Mouse (Mus musculus): ENCODE data around the gene Zfp82. TPM values are rescaled to one million over a fixed set of nuclear protein-coding genes. Genes with fewer than 3 reads are reported as not detected.

The Zfp82 gene
- polyA plus RNA-seq, 1 experiment, result 1.7 TPM

GRCm38 (mm10) chr7:30030677-30031076 lies 42.0 kb downstream of the Zfp82 start:
- Histone ChIP-seq H3K27me3 (ENCODE audit: control insufficient read depth, insufficient read depth, low read length) (no peaks in the 10 kb centered on the region), H3K36me3 (ENCODE audit: control insufficient read depth, insufficient read depth, low read length) (no peaks in the 10 kb centered on the region), H3K27ac (ENCODE audit: control insufficient read depth, insufficient read depth, low read length) (no peak overlapping the region), H3K4me3 (ENCODE audit: control insufficient read depth, insufficient read depth, low read length) (no peak overlapping the region), H3K4me1 (replicated peaks; ENCODE audit: control insufficient read depth, insufficient read depth, low read length) (no peaks in the 10 kb centered on the region)
- DNase-seq, result no peak
- 68% methylated on average over 6 of the region's 6 CpGs for WGBS
- no peak for TF ChIP-seq POLR2A (IDR thresholded peaks at IDR 0.05; ENCODE audit: control insufficient read depth, extremely low read depth, insufficient read depth, low read length, poor library complexity)
- TF ChIP-seq CTCF (IDR thresholded peaks at IDR 0.05; ENCODE audit: borderline replicate concordance, control insufficient read depth, extremely low read depth, insufficient read depth, low read length, poor library complexity), result no peak

- no peak for DNase-seq
- no peak for TF ChIP-seq POLR2A (IDR thresholded peaks at IDR 0.05; ENCODE audit: control insufficient read depth, extremely low read depth, insufficient read depth, low read length, poor library complexity)
- no peak for TF ChIP-seq CTCF (IDR thresholded peaks at IDR 0.05; ENCODE audit: borderline replicate concordance, control insufficient read depth, extremely low read depth, insufficient read depth, low read length, poor library complexity)
- Histone ChIP-seq H3K36me3 (ENCODE audit: control insufficient read depth, insufficient read depth, low read length) (no peaks in the 10 kb centered on the region), H3K4me1 (replicated peaks; ENCODE audit: control insufficient read depth, insufficient read depth, low read length) (no peaks in the 10 kb centered on the region), H3K27ac (ENCODE audit: control insufficient read depth, insufficient read depth, low read length) (no peak overlapping the region), H3K27me3 (ENCODE audit: control insufficient read depth, insufficient read depth, low read length) (no peaks in the 10 kb centered on the region), H3K4me3 (ENCODE audit: control insufficient read depth, insufficient read depth, low read length) (no peak overlapping the region)
- 91% methylated on average over 3 of the region's 3 CpGs for WGBS
Observed at GRCm38 (mm10) chr7:30028572-30028971, 44.1 kb downstream of the Zfp82 start.

- DNase-seq, result no peak
- 90% methylated on average over 4 of the region's 4 CpGs for WGBS
Observed at GRCm38 (mm10) chr7:30027331-30027730, 45.4 kb downstream of the Zfp82 start.

DNA sequence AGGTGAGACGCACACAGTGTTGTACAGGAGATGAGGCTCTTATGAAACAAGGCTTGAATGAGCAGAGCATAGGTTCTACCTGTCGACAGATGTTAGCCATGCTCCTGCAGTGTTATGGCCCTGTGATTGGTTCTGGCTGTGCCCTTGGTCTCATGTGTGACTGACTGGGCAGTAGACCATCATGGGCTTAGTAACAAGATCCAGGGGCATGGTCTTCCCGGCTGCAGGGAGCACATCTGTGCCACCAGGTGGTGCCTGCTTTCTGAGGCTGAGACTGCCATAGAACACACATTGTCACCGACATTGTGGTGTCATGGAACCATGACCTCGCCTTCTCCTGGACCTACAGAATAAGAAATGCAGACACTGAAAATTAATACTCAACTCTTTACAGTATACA lies 47.3 kb downstream of the Zfp82 start:
- H3K4me3 ChIP-seq (ENCODE audit: control insufficient read depth, insufficient read depth, low read length), result no peak overlapping the region
- 89% methylated on average over 5 of the region's 5 CpGs for WGBS
- no peaks in the 10 kb centered on the region for H3K27me3 ChIP-seq (ENCODE audit: control insufficient read depth, insufficient read depth, low read length)
- no peaks in the 10 kb centered on the region for H3K4me1 ChIP-seq (replicated peaks; ENCODE audit: control insufficient read depth, insufficient read depth, low read length)
- peaks cover 6% of the 10 kb centered on the region; the same call in 1 of the 2 replicates for H3K36me3 ChIP-seq (ENCODE audit: control insufficient read depth, insufficient read depth, low read length)
- no peak for TF ChIP-seq CTCF (IDR thresholded peaks at IDR 0.05; ENCODE audit: borderline replicate concordance, control insufficient read depth, extremely low read depth, insufficient read depth, low read length, poor library complexity)
- no peak for TF ChIP-seq POLR2A (IDR thresholded peaks at IDR 0.05; ENCODE audit: control insufficient read depth, extremely low read depth, insufficient read depth, low read length, poor library complexity)
- no peak overlapping the region for H3K27ac ChIP-seq (ENCODE audit: control insufficient read depth, insufficient read depth, low read length)
- DNase-seq, result no peak

More at GRCm38 (mm10) chr7:30027331-30027730, 45.4 kb downstream of the Zfp82 start:
- H3K4me3 ChIP-seq (ENCODE audit: control insufficient read depth, insufficient read depth, low read length), result no peak overlapping the region
- no peaks in the 10 kb centered on the region for H3K4me1 ChIP-seq (replicated peaks; ENCODE audit: control insufficient read depth, insufficient read depth, low read length)
- TF ChIP-seq CTCF (IDR thresholded peaks at IDR 0.05; ENCODE audit: borderline replicate concordance, control insufficient read depth, extremely low read depth, insufficient read depth, low read length, poor library complexity), result no peak
- TF ChIP-seq POLR2A (IDR thresholded peaks at IDR 0.05; ENCODE audit: control insufficient read depth, extremely low read depth, insufficient read depth, low read length, poor library complexity), result no peak
- H3K27ac ChIP-seq (ENCODE audit: control insufficient read depth, insufficient read depth, low read length), result no peak overlapping the region
- H3K27me3 ChIP-seq (ENCODE audit: control insufficient read depth, insufficient read depth, low read length), result no peaks in the 10 kb centered on the region
- H3K36me3 ChIP-seq (ENCODE audit: control insufficient read depth, insufficient read depth, low read length), result peaks cover 4% of the 10 kb centered on the region; the same call in 1 of the 2 replicates

GRCm38 (mm10) chr7:30023800-30024199 lies 48.9 kb downstream of the Zfp82 start:
- Histone ChIP-seq H3K4me1 (replicated peaks; ENCODE audit: control insufficient read depth, insufficient read depth, low read length) (no peaks in the 10 kb centered on the region), H3K27ac (ENCODE audit: control insufficient read depth, insufficient read depth, low read length) (no peak overlapping the region), H3K27me3 (ENCODE audit: control insufficient read depth, insufficient read depth, low read length) (no peaks in the 10 kb centered on the region), H3K4me3 (ENCODE audit: control insufficient read depth, insufficient read depth, low read length) (no peak overlapping the region), H3K36me3 (ENCODE audit: control insufficient read depth, insufficient read depth, low read length) (peaks cover 10% of the 10 kb centered on the region)
- 97% methylated on average over 8 of the region's 8 CpGs for WGBS
- TF ChIP-seq POLR2A (IDR thresholded peaks at IDR 0.05; ENCODE audit: control insufficient read depth, extremely low read depth, insufficient read depth, low read length, poor library complexity), result no peak
- no peak for TF ChIP-seq CTCF (IDR thresholded peaks at IDR 0.05; ENCODE audit: borderline replicate concordance, control insufficient read depth, extremely low read depth, insufficient read depth, low read length, poor library complexity)
- DNase-seq, result no peak

GRCm38 (mm10) chr7:30023324-30023723 lies 49.4 kb downstream of the Zfp82 start:
- 95% methylated on average over 9 of the region's 9 CpGs for WGBS
- H3K27ac ChIP-seq (ENCODE audit: control insufficient read depth, insufficient read depth, low read length), result no peak overlapping the region
- peaks cover 11% of the 10 kb centered on the region for H3K36me3 ChIP-seq (ENCODE audit: control insufficient read depth, insufficient read depth, low read length)
- no peak overlapping the region for H3K4me3 ChIP-seq (ENCODE audit: control insufficient read depth, insufficient read depth, low read length)
- TF ChIP-seq POLR2A (IDR thresholded peaks at IDR 0.05; ENCODE audit: control insufficient read depth, extremely low read depth, insufficient read depth, low read length, poor library complexity), result no peak
- no peaks in the 10 kb centered on the region for H3K27me3 ChIP-seq (ENCODE audit: control insufficient read depth, insufficient read depth, low read length)
- H3K4me1 ChIP-seq (replicated peaks; ENCODE audit: control insufficient read depth, insufficient read depth, low read length), result no peaks in the 10 kb centered on the region
- DNase-seq, result no peak

GRCm38 (mm10) chr7:30019543-30019942 lies 53.2 kb downstream of the Zfp82 start:
- no peak overlapping the region for H3K27ac ChIP-seq (ENCODE audit: control insufficient read depth, insufficient read depth, low read length)
- no peak for DNase-seq
- H3K27me3 ChIP-seq (ENCODE audit: control insufficient read depth, insufficient read depth, low read length), result no peaks in the 10 kb centered on the region
- 94% methylated on average over 2 of the region's 2 CpGs for WGBS
- TF ChIP-seq CTCF (IDR thresholded peaks at IDR 0.05; ENCODE audit: borderline replicate concordance, control insufficient read depth, extremely low read depth, insufficient read depth, low read length, poor library complexity), result no peak
- no peak for TF ChIP-seq POLR2A (IDR thresholded peaks at IDR 0.05; ENCODE audit: control insufficient read depth, extremely low read depth, insufficient read depth, low read length, poor library complexity)
- H3K4me3 ChIP-seq (ENCODE audit: control insufficient read depth, insufficient read depth, low read length), result no peak overlapping the region
- peaks cover 13% of the 10 kb centered on the region for H3K36me3 ChIP-seq (ENCODE audit: control insufficient read depth, insufficient read depth, low read length)
- no peaks in the 10 kb centered on the region for H3K4me1 ChIP-seq (replicated peaks; ENCODE audit: control insufficient read depth, insufficient read depth, low read length)

Measured in thymus, adult 2 months (tissue).